Mouse (Mus musculus): Measurements from ENCODE around the gene Parp16. TPM values are rescaled to one million over a fixed set of nuclear protein-coding genes. Genes with fewer than 3 reads are reported as not detected.

Gene Parp16
- total and polyA plus RNA-seq, 3 experiments, result 0.44 to 1.7 (median 0.81) TPM

DNA sequence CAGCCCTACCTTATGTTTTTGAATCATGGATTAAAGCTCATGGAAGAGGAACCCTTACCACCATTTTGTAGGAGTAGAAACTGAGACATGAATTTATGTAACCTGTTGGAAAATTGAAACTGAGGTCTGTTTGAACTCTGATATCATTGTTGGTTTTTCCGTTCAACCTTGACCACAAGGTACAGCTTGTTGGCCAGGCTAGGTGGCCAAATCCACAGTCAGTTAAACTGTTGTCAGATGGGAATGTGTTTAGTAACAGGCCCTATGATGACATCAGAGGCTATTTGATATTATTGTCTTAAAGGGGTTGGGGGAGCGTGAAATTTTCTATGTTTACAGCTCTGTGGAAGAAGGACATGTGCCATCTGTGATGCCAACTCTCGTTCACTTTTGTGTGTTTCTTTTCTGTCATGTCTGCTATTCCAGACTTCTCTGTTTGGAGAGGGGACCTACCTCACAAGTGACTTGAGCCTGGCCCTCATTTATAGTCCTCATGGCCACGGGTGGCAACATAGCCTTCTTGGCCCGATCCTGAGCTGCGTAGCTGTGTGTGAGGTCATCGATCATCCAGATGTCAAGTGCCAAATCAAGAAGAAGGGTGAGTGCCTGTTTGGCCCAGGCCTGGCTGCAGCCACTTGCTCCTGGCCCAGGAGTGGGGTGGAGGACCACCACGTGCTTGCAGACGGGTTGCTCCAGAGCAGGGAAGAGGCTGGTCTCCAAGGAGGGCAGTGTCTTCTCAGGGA, 38.3 kb downstream of the Parp16 start:
- Histone ChIP-seq H3K4me3 (replicated peaks in 1 of 3; ENCODE audit: low read depth in 2 of 3, low read length in 2 of 3, poor library complexity in 1 of 3) (no peak overlapping the region), H3K9me3 (replicated peaks; ENCODE audit: low read length) (no peaks in the 10 kb centered on the region), H3K9ac (ENCODE audit: insufficient read depth, low read depth) (no peak overlapping the region), H3K79me2 (replicated peaks; ENCODE audit: control insufficient read depth, extremely low read depth, insufficient read depth, poor library complexity, severe bottlenecking) (no peaks in the 10 kb centered on the region), H3K27ac (ENCODE audit: insufficient read depth, low read depth) (no peak overlapping the region), H3K27me3 (replicated peaks) (no peaks in the 10 kb centered on the region), H3K4me2 (ENCODE audit: insufficient read depth, low read depth, poor library complexity, severe bottlenecking) (no peak overlapping the region), H3K36me3 (replicated peaks in 1 of 2; ENCODE audit: control insufficient read depth in 1 of 2, insufficient read depth in 1 of 2, low read length in 1 of 2) (peaks cover 3 to 4% of the 10 kb centered on the region in 2 experiments), H3K4me1 (ENCODE audit: control insufficient read depth in 1 of 2, insufficient read depth in 2 of 2) (peaks cover 6 to 13% of the 10 kb centered on the region in 2 experiments)
- dilution Hi-C loops (cut with MboI; ENCODE audit: extremely low pct_ligation_motif_present, extremely low pct_unique_long_range_greater_than_20kb, low sequenced_read_pairs) (no loop called here), in situ Hi-C loops (cut with MboI; ENCODE audit: low pct_ligation_motif_present, low pct_unique_long_range_greater_than_20kb, low sequenced_read_pairs) (no loop called here)
- no peak for DNase-seq (ENCODE audit: extremely low read depth)
- TF ChIP-seq RCOR1 (conservative IDR thresholded peaks at IDR 0.05; ENCODE audit: low read depth, low read length) (no peak), USF1 (IDR thresholded peaks at IDR 0.05; ENCODE audit: low read depth, low read length) (no peak), TCF12 (IDR thresholded peaks at IDR 0.05; ENCODE audit: low read depth, low read length) (no peak), KAT2A (IDR thresholded peaks at IDR 0.05; ENCODE audit: insufficient replicate concordance, low read length) (no peak), SMC3 (IDR thresholded peaks at IDR 0.05; ENCODE audit: low read depth, low read length) (no peak)

DNA sequence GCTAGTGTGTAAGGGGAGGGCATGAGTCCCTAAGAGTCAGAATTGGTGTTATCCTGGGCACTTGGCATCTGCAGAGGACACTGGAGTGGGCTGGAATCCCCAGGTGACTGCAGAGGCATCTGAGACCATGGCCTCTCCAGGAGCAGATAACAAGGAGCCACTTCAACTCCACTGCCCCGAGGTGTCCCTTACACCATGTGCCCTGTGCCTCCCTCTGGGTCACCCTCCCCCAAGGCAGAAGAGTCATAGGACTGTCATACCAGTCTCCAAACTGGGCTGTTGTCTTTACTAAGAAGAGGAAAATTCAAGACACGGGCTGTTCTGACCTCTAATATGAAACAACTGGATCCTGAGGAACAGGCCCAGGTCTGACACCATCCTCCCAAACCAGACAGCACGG, 39.6 kb downstream of the Parp16 start:
- H3K27ac ChIP-seq (ENCODE audit: insufficient read depth, low read depth), result no peak overlapping the region
- H3K27me3 ChIP-seq (replicated peaks), result no peaks in the 10 kb centered on the region
- H3K9ac ChIP-seq (ENCODE audit: insufficient read depth, low read depth), result no peak overlapping the region
- in situ Hi-C loops (cut with MboI; ENCODE audit: low pct_ligation_motif_present, low pct_unique_long_range_greater_than_20kb, low sequenced_read_pairs), result no loop called here
- peaks cover 6 to 13% of the 10 kb centered on the region in 2 experiments for H3K4me1 ChIP-seq (ENCODE audit: control insufficient read depth in 1 of 2, insufficient read depth in 2 of 2)
- peaks cover 3 to 4% of the 10 kb centered on the region in 2 experiments for H3K36me3 ChIP-seq (replicated peaks in 1 of 2; ENCODE audit: control insufficient read depth in 1 of 2, insufficient read depth in 1 of 2, low read length in 1 of 2)
- no peaks in the 10 kb centered on the region for H3K79me2 ChIP-seq (replicated peaks; ENCODE audit: control insufficient read depth, extremely low read depth, insufficient read depth, poor library complexity, severe bottlenecking)
- dilution Hi-C loops (cut with MboI; ENCODE audit: extremely low pct_ligation_motif_present, extremely low pct_unique_long_range_greater_than_20kb, low sequenced_read_pairs), result no loop called here
- no peak for DNase-seq (ENCODE audit: extremely low read depth)
- H3K4me2 ChIP-seq (ENCODE audit: insufficient read depth, low read depth, poor library complexity, severe bottlenecking), result no peak overlapping the region
- no peaks in the 10 kb centered on the region for H3K9me3 ChIP-seq (replicated peaks; ENCODE audit: low read length)
- no peak overlapping the region for H3K4me3 ChIP-seq (replicated peaks in 1 of 3; ENCODE audit: low read depth in 2 of 3, low read length in 2 of 3, poor library complexity in 1 of 3)
- no peak for TF ChIP-seq UBTF (IDR thresholded peaks at IDR 0.05; ENCODE audit: low read depth, low read length)
- TF ChIP-seq USF2 (conservative IDR thresholded peaks at IDR 0.05; ENCODE audit: low read depth, low read length), result no peak
- TF ChIP-seq RCOR1 (conservative IDR thresholded peaks at IDR 0.05; ENCODE audit: low read depth, low read length), result no peak
- no peak for TF ChIP-seq ZKSCAN1 (IDR thresholded peaks at IDR 0.05; ENCODE audit: borderline replicate concordance, low read depth, low read length)
- TF ChIP-seq E2F4 (IDR thresholded peaks at IDR 0.05; ENCODE audit: insufficient replicate concordance, low read depth, low read length), result no peak
- no peak for TF ChIP-seq ZC3H11A (IDR thresholded peaks at IDR 0.05; ENCODE audit: low read depth, low read length)
- TF ChIP-seq NRF1 (IDR thresholded peaks at IDR 0.05; ENCODE audit: low read depth, low read length), result no peak
- no peak for TF ChIP-seq JUN (IDR thresholded peaks at IDR 0.05; ENCODE audit: insufficient read depth, low read depth, low read length)
- no peak for TF ChIP-seq POLR2A (IDR thresholded peaks at IDR 0.05; ENCODE audit: low read depth, low read length)
- no peak for TF ChIP-seq ETS1 (conservative IDR thresholded peaks at IDR 0.05; ENCODE audit: low read depth, low read length)
- no peak for TF ChIP-seq MYC (IDR thresholded peaks at IDR 0.05; ENCODE audit: low read depth, low read length)
- TF ChIP-seq SMC3 (IDR thresholded peaks at IDR 0.05; ENCODE audit: low read depth, low read length), result no peak
- TF ChIP-seq ZNF384 (IDR thresholded peaks at IDR 0.05; ENCODE audit: low read depth, low read length), result no peak
- TF ChIP-seq TCF12 (IDR thresholded peaks at IDR 0.05; ENCODE audit: low read depth, low read length), result no peak
- TF ChIP-seq GABPA (IDR thresholded peaks at IDR 0.05; ENCODE audit: insufficient replicate concordance, low read depth, low read length), result no peak
- no peak for TF ChIP-seq JUND (conservative IDR thresholded peaks at IDR 0.05; ENCODE audit: low read depth, low read length)
- TF ChIP-seq MAZ (IDR thresholded peaks at IDR 0.05; ENCODE audit: low read depth, low read length), result no peak
- no peak for TF ChIP-seq SIN3A (IDR thresholded peaks at IDR 0.05; ENCODE audit: low read length)
- no peak for TF ChIP-seq CTCF (conservative IDR thresholded peaks at IDR 0.05 in 1 of 2, IDR thresholded peaks at IDR 0.05 in 1 of 2; ENCODE audit: low read depth in 2 of 2, low read length in 2 of 2)
